Comparison of ENCODE assay signal across 8 mouse cellular contexts in the genomic region with DNA sequence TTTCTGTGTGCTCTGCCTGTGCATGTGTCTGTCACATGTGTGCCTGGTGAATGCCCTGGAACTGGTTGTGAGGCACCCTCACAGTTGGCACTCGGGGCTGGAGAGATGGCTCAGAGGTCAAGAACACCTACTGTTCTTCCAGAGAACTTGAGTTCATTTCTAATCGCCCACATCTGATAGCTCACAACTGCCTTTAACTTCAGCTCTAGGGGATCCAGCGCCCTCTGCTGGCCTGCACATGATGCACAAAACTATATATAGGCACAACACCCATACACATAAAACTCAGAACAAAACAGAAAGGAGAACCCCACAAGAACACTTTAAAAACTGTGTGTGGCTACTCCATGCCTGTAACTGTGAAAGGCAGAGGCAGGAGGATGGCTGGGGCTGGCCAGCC. TPM values are rescaled to one million over a fixed set of nuclear protein-coding genes. Genes with fewer than 3 reads are reported as not detected.
DNase-seq lines count a peak whose midpoint lies in the region; ATAC-seq lines count a peak whose summit lies in the region.

No protein-coding gene starts in this region.

- peaks cover 100% of the 10 kb centered on the region for H3K36me3 ChIP-seq in forebrain, embryonic 14.5 days (ENCODE audit: control insufficient read depth, insufficient read depth, low read length)
- peaks cover 100% of the 10 kb centered on the region for H3K36me3 ChIP-seq in forebrain, embryonic 13.5 days (ENCODE audit: poor library complexity, severe bottlenecking)

- 54% methylated on average over 3 of the region's 3 CpGs for WGBS in forebrain, embryonic 14.5 days
- 52% methylated on average over 3 of the region's 3 CpGs for WGBS in forebrain, embryonic 13.5 days

- DNase-seq in forebrain, embryonic 14.5 days (ENCODE audit: low spot score): peak; percentile 53
- peak; percentile 50 for DNase-seq in right cerebral cortex, adult 18-20 months
- no peak for DNase-seq in right cerebral cortex, postnatal 25 days
- peak; percentile 76 for DNase-seq in c-Kit-positive CD71-positive TER-119-negative erythroid progenitor cells, embryonic 14.5 days (ENCODE audit: low read depth)
- peak; percentile 59 for DNase-seq in kidney, postnatal 14 days
- peak; percentile 42 to 48 for DNase-seq in thymus, postnatal 36 days

- no peak overlapping the region for H3K4me2 ChIP-seq in forebrain, embryonic 14.5 days (ENCODE audit: low read length)
- no peak overlapping the region for H3K4me2 ChIP-seq in forebrain, embryonic 13.5 days

- H3K27me3 ChIP-seq in forebrain, embryonic 14.5 days (replicated peaks; ENCODE audit: control insufficient read depth, insufficient read depth, low read length): no peaks in the 10 kb centered on the region
- no peaks in the 10 kb centered on the region for H3K27me3 ChIP-seq in forebrain, embryonic 13.5 days

- no peak overlapping the region for H3K27ac ChIP-seq in forebrain, embryonic 14.5 days (ENCODE audit: low read depth, low read length)
- no peak overlapping the region for H3K27ac ChIP-seq in forebrain, embryonic 13.5 days

- no peak overlapping the region for H3K4me3 ChIP-seq in forebrain, embryonic 14.5 days (ENCODE audit: low read depth, low read length)
- no peak overlapping the region for H3K4me3 ChIP-seq in forebrain, embryonic 13.5 days

- H3K9me3 ChIP-seq in forebrain, embryonic 14.5 days (replicated peaks; ENCODE audit: control insufficient read depth, low read length): no peaks in the 10 kb centered on the region
- no peaks in the 10 kb centered on the region for H3K9me3 ChIP-seq in forebrain, embryonic 13.5 days (replicated peaks)

- H3K4me1 ChIP-seq in forebrain, embryonic 14.5 days (ENCODE audit: control insufficient read depth, insufficient read depth, low read length): no peaks in the 10 kb centered on the region
- H3K4me1 ChIP-seq in forebrain, embryonic 13.5 days: no peaks in the 10 kb centered on the region

- 0 out of 2 replicates have a peak, but pooled peaks have one; percentile 18 for ATAC-seq in forebrain, embryonic 14.5 days
- no peak for ATAC-seq in forebrain, embryonic 13.5 days
- ATAC-seq in megakaryocyte, adult 5-6 weeks (ENCODE audit: poor library complexity, severe bottlenecking): peak; percentile 50

- no peak overlapping the region for H3K9ac ChIP-seq in forebrain, embryonic 14.5 days (ENCODE audit: low read length)
- H3K9ac ChIP-seq in forebrain, embryonic 13.5 days: no peak overlapping the region

RNA-seq across cellular contexts. Expression of a gene that starts 11.8 kb away (rescaled TPM):
- 134 and 146 TPM in 2 replicates for polyA plus RNA-seq in forebrain, embryonic 14.5 days (2014; fragmentation: Nextera tagmentation; extraction: Ambion mirVana)
- 130 TPM in 2 replicates for polyA plus RNA-seq in forebrain, embryonic 13.5 days (2015; fragmentation: Nextera tagmentation; extraction: Ambion mirVana)
- total RNA-seq in megakaryocyte, adult 5-6 weeks (2015): 78.2 and 107 TPM in 2 replicates
- total RNA-seq in megakaryocyte, adult 5-6 weeks (2017): 39.9 and 49.3 TPM in 2 replicates

RNA-seq across cellular contexts. Expression of a gene that starts 12.1 kb away (rescaled TPM):
- polyA plus RNA-seq in forebrain, embryonic 14.5 days (2014; fragmentation: Nextera tagmentation; extraction: Ambion mirVana): 0.15 TPM in 1 of 2 replicates, not detected in the other
- polyA plus RNA-seq in forebrain, embryonic 13.5 days (2015; fragmentation: Nextera tagmentation; extraction: Ambion mirVana): 0.23 and 0.35 TPM in 2 replicates
- total RNA-seq in megakaryocyte, adult 5-6 weeks (2015): 4.5 and 5.4 TPM in 2 replicates
- 3.2 and 4.8 TPM in 2 replicates for total RNA-seq in megakaryocyte, adult 5-6 weeks (2017)

RNA-seq across cellular contexts. Expression of a gene that starts 15.1 kb away (rescaled TPM):
- 27.1 and 40.1 TPM in 2 replicates for polyA plus RNA-seq in forebrain, embryonic 14.5 days (2014; fragmentation: Nextera tagmentation; extraction: Ambion mirVana)
- polyA plus RNA-seq in forebrain, embryonic 13.5 days (2015; fragmentation: Nextera tagmentation; extraction: Ambion mirVana): 54.0 and 55.7 TPM in 2 replicates
- total RNA-seq in megakaryocyte, adult 5-6 weeks (2015): 15.8 and 23.4 TPM in 2 replicates
- 28.8 and 32.6 TPM in 2 replicates for total RNA-seq in megakaryocyte, adult 5-6 weeks (2017)

RNA-seq across cellular contexts. Expression of a gene that starts 26.3 kb away (rescaled TPM):
- 12.6 and 13.5 TPM in 2 replicates for polyA plus RNA-seq in forebrain, embryonic 14.5 days (2014; fragmentation: Nextera tagmentation; extraction: Ambion mirVana)
- 22.4 and 23.6 TPM in 2 replicates for polyA plus RNA-seq in forebrain, embryonic 13.5 days (2015; fragmentation: Nextera tagmentation; extraction: Ambion mirVana)
- 10.4 and 13.1 TPM in 2 replicates for total RNA-seq in megakaryocyte, adult 5-6 weeks (2015)
- 14.1 and 14.3 TPM in 2 replicates for total RNA-seq in megakaryocyte, adult 5-6 weeks (2017)

RNA-seq across cellular contexts. Expression of a gene that starts 40.0 kb away (rescaled TPM):
- polyA plus RNA-seq in forebrain, embryonic 14.5 days (2014; fragmentation: Nextera tagmentation; extraction: Ambion mirVana): 2.8 and 3.0 TPM in 2 replicates
- 1.5 and 2.6 TPM in 2 replicates for polyA plus RNA-seq in forebrain, embryonic 13.5 days (2015; fragmentation: Nextera tagmentation; extraction: Ambion mirVana)
- total RNA-seq in megakaryocyte, adult 5-6 weeks (2015): 8.3 and 8.6 TPM in 2 replicates
- 9.3 and 10.3 TPM in 2 replicates for total RNA-seq in megakaryocyte, adult 5-6 weeks (2017)
